Mouse (Mus musculus) intestine, embryonic 14.5 days (tissue): Measurements from ENCODE around the gene Ube2l3. TPM values are rescaled to one million over a fixed set of nuclear protein-coding genes. Genes with fewer than 3 reads are reported as not detected.

Source experiments
- ATAC-seq: fragments of 200-750 bp; cut with Nextera tagmentation; replicated peaks from 2 replicates; pipeline ENCODE4 v1.8.0; 2017; ENCODE audit warnings: low read depth, moderate number of reproducible peaks, moderate TSS enrichment, moderate library complexity; ENCODE audit not compliant: low FRiP score, low TSS enrichment
- DNase-seq: peaks from one replicate; pipeline ENCODE4 v3.0.0-alpha.2; 2018; ENCODE audit warnings: low spot score
- H3K27ac ChIP-seq: fragments of 300-500 bp; sonication (generic); 2 replicates; pipeline ENCODE4 v1.5.1; 2014; ENCODE audit warnings: low read depth, mild to moderate bottlenecking, control low read depth
- H3K27me3 ChIP-seq: fragments of 300-500 bp; sonication (generic); replicated peaks from 2 replicates; pipeline ENCODE4 v1.6.1; 2014; ENCODE audit warnings: low read length, control low read depth; ENCODE audit not compliant: control insufficient read depth, insufficient read depth
- H3K36me3 ChIP-seq: fragments of 300-500 bp; sonication (generic); 2 replicates; pipeline ENCODE4 v1.6.1; 2014; ENCODE audit warnings: low read length, control low read depth; ENCODE audit not compliant: control insufficient read depth, insufficient read depth
- H3K4me1 ChIP-seq: fragments of 300-500 bp; sonication (generic); replicated peaks from 2 replicates; pipeline ENCODE4 v1.6.1; 2014; ENCODE audit warnings: low read length, control low read depth, mixed read lengths; ENCODE audit not compliant: control insufficient read depth, insufficient read depth
- H3K4me2 ChIP-seq: fragments of 300-500 bp; sonication (generic); 2 replicates; pipeline ENCODE4 v1.6.1; 2014; ENCODE audit warnings: low read length
- H3K4me3 ChIP-seq: fragments of 300-500 bp; sonication (generic); 2 replicates; pipeline ENCODE4 v1.5.1; 2014; ENCODE audit warnings: low read depth, low read length, control low read depth, mixed read lengths
- H3K9ac ChIP-seq: fragments of 300-500 bp; sonication (generic); 2 replicates; pipeline ENCODE4 v1.6.1; 2014; ENCODE audit warnings: mild to moderate bottlenecking, low read length
- H3K9me3 ChIP-seq: fragments of 300-500 bp; sonication (generic); 2 replicates; pipeline ENCODE4 v1.6.1; 2016; ENCODE audit warnings: low read length, control low read depth; ENCODE audit not compliant: control insufficient read depth
- WGBS: fragments of 180-500 bp; shearing (Covaris S2); extraction: QIAGEN DNeasy Blood & Tissue Kit; methylation state at CpG from one replicate; pipeline ENCODE4 v1.1.7; 2014; 5-methylcytosine and 5-hydroxymethylcytosine counted together
- polyA plus RNA-seq: library from polyadenylated mRNA; unstranded; fragments of >200 nt; fragmentation: Nextera tagmentation; extraction: Ambion mirVana; gene quantifications from 2 replicates; pipeline ENCODE4 v1.2.1, GENCODE M21; 2014

The Ube2l3 gene
- 341 and 345 TPM in 2 replicates for polyA plus RNA-seq

GRCm38 (mm10) chr16:17202549-17202948, at the start of gene Ube2l3:
Ube2l3 (minus strand) TSS chr16:17202649.
- no peak for DNase-seq
- H3K4me1 ChIP-seq, result peaks cover 18% of the 10 kb centered on the region
- no peaks in the 10 kb centered on the region for H3K9me3 ChIP-seq
- no peak for ATAC-seq
- H3K27ac ChIP-seq, result peak within 1 kb of the TSS; percentile 83; the same call in 1 of the 2 replicates
- peak within 1 kb of the TSS; percentile 90; the same call in 1 of the 2 replicates for H3K4me2 ChIP-seq
- peak within 1 kb of the TSS; percentile 99 for H3K9ac ChIP-seq
- WGBS, result 89% methylated on average over 1 of the region's 1 CpGs
- H3K36me3 ChIP-seq, result peaks cover 4% of the 10 kb centered on the region; the same call in 1 of the 2 replicates
- H3K4me3 ChIP-seq, result peak within 1 kb of the TSS; percentile 88
- peaks cover under 1% of the 10 kb centered on the region; the same call in 1 of the 2 replicates for H3K27me3 ChIP-seq

GRCm38 (mm10) chr16:17251539-17251938, 49.1 kb upstream of the Ube2l3 start:
- Histone ChIP-seq H3K4me1 (peaks cover 35% of the 10 kb centered on the region), H3K9ac (no peak overlapping the region), H3K9me3 (no peaks in the 10 kb centered on the region), H3K27ac (no peak overlapping the region), H3K27me3 (no peaks in the 10 kb centered on the region), H3K4me2 (no peak overlapping the region), H3K36me3 (peaks cover 8% of the 10 kb centered on the region; the same call in 1 of the 2 replicates), H3K4me3 (no peak overlapping the region)
- ATAC-seq (no peak), DNase-seq (no peak)
- 63% methylated on average over 3 of the region's 3 CpGs for WGBS

- Histone ChIP-seq H3K27me3 (no peaks in the 10 kb centered on the region), H3K27ac (no peak overlapping the region), H3K36me3 (no peaks in the 10 kb centered on the region), H3K9ac (no peak overlapping the region), H3K4me2 (no peak overlapping the region), H3K9me3 (no peaks in the 10 kb centered on the region), H3K4me3 (no peak overlapping the region), H3K4me1 (peaks cover 34% of the 10 kb centered on the region)
- ATAC-seq (no peak), DNase-seq (no peak)
- WGBS, result 41% methylated on average over 6 of the region's 6 CpGs
Observed at GRCm38 (mm10) chr16:17249135-17249534, 46.7 kb upstream of the Ube2l3 start.

GRCm38 (mm10) chr16:17247727-17248126, 45.3 kb upstream of the Ube2l3 start:
- H3K27ac ChIP-seq, result no peak overlapping the region

GRCm38 (mm10) chr16:17244996-17245395, 42.5 kb upstream of the Ube2l3 start:
- DNase-seq, result no peak
- no peak for ATAC-seq
- Histone ChIP-seq H3K4me2 (no peak overlapping the region), H3K9ac (no peak overlapping the region), H3K9me3 (no peaks in the 10 kb centered on the region), H3K4me3 (no peak overlapping the region), H3K36me3 (no peaks in the 10 kb centered on the region), H3K27me3 (no peaks in the 10 kb centered on the region), H3K27ac (no peak overlapping the region), H3K4me1 (peaks cover 20% of the 10 kb centered on the region)
- 66% methylated on average over 1 of the region's 1 CpGs for WGBS

More at GRCm38 (mm10) chr16:17247727-17248126, 45.3 kb upstream of the Ube2l3 start:
- WGBS, result 63% methylated on average over 4 of the region's 4 CpGs
- DNase-seq (no peak), ATAC-seq (no peak)
- Histone ChIP-seq H3K9ac (no peak overlapping the region), H3K9me3 (no peaks in the 10 kb centered on the region), H3K4me2 (no peak overlapping the region), H3K4me1 (peaks cover 31% of the 10 kb centered on the region; the same call in 1 of the 2 replicates), H3K4me3 (no peak overlapping the region), H3K36me3 (no peaks in the 10 kb centered on the region), H3K27me3 (no peaks in the 10 kb centered on the region)

- no peak overlapping the region for H3K4me3 ChIP-seq
- H3K36me3 ChIP-seq, result no peaks in the 10 kb centered on the region
- DNase-seq (no peak), ATAC-seq (no peak)
- WGBS, result 20% methylated on average over 1 of the region's 1 CpGs
- no peak overlapping the region for H3K9ac ChIP-seq
- 0 out of 2 replicates have a peak overlapping the region, but pooled peaks have one; percentile 33 for H3K27ac ChIP-seq
- H3K9me3 ChIP-seq, result no peaks in the 10 kb centered on the region
- peaks cover 27% of the 10 kb centered on the region for H3K4me1 ChIP-seq
- no peaks in the 10 kb centered on the region for H3K27me3 ChIP-seq
- no peak overlapping the region for H3K4me2 ChIP-seq
Observed at GRCm38 (mm10) chr16:17243731-17244130, 41.3 kb upstream of the Ube2l3 start.

GRCm38 (mm10) chr16:17239409-17239808, 37.0 kb upstream of the Ube2l3 start:
- Histone ChIP-seq H3K4me2 (no peak overlapping the region), H3K4me3 (no peak overlapping the region), H3K27me3 (no peaks in the 10 kb centered on the region), H3K36me3 (no peaks in the 10 kb centered on the region), H3K9ac (no peak overlapping the region), H3K4me1 (peaks cover 49% of the 10 kb centered on the region), H3K9me3 (no peaks in the 10 kb centered on the region), H3K27ac (0 out of 2 replicates have a peak overlapping the region, but pooled peaks have one; percentile 22)
- ATAC-seq (no peak), DNase-seq (no peak)
- 51% methylated on average over 2 of the region's 2 CpGs for WGBS

GRCm38 (mm10) chr16:17237634-17238033, 35.2 kb upstream of the Ube2l3 start:
- H3K4me2 ChIP-seq, result no peak overlapping the region
- H3K9ac ChIP-seq, result no peak overlapping the region
- H3K36me3 ChIP-seq, result no peaks in the 10 kb centered on the region
- no peaks in the 10 kb centered on the region for H3K9me3 ChIP-seq
- ATAC-seq (no peak), DNase-seq (no peak)
- H3K4me1 ChIP-seq, result peaks cover 48% of the 10 kb centered on the region
- no peak overlapping the region for H3K27ac ChIP-seq
- no peak overlapping the region for H3K4me3 ChIP-seq
- WGBS, result 67% methylated on average over 3 of the region's 3 CpGs
- no peaks in the 10 kb centered on the region for H3K27me3 ChIP-seq
